Mouse (Mus musculus): ENCODE data around the gene Dmrtc1a.
"Not testable (repeated sequence)": the region's sequence is repeated elsewhere in the genome, so short reads cannot be mapped to it uniquely, and the experiment has no call there.

Dmrtc1a gene

GRCm38 (mm10) chrX:102908587-102908986, at the start of gene Dmrtc1a, which contains the start of gene 1700011M02Rik:
Dmrtc1a (minus strand) TSS chrX:102908687.
1700011M02Rik (plus strand) TSS chrX:102908905.
- not testable (repeated sequence) for DNase-seq (ENCODE audit: low spot score)

GRCm38 (mm10) chrX:102950136-102950535, 41.6 kb upstream of the Dmrtc1a start:
- not testable (repeated sequence) for DNase-seq (ENCODE audit: low spot score)

- no peak for DNase-seq (ENCODE audit: low spot score)
Measured at GRCm38 (mm10) chrX:102936743-102937142, 28.3 kb upstream of the Dmrtc1a start.

GRCm38 (mm10) chrX:102934395-102934764, 25.9 kb upstream of the Dmrtc1a start:
- no peak for DNase-seq (ENCODE audit: low spot score)

- no peak for DNase-seq (ENCODE audit: low spot score)
Measured at GRCm38 (mm10) chrX:102933571-102934394, 25.3 kb upstream of the Dmrtc1a start.

GRCm38 (mm10) chrX:102932992-102933570, 24.6 kb upstream of the Dmrtc1a start:
- DNase-seq (ENCODE audit: low spot score), result no peak

- not testable (repeated sequence) for DNase-seq (ENCODE audit: low spot score)
Measured at GRCm38 (mm10) chrX:102928072-102928471, 19.6 kb upstream of the Dmrtc1a start, which contains the start of gene 1700018G05Rik. 1700018G05Rik (plus strand) TSS chrX:102928372.

- DNase-seq (ENCODE audit: low spot score), result not testable (repeated sequence)
Measured at GRCm38 (mm10) chrX:102926707-102927106, 18.2 kb upstream of the Dmrtc1a start.

GRCm38 (mm10) chrX:102914823-102915222, 6.3 kb upstream of the Dmrtc1a start:
- not testable (repeated sequence) for DNase-seq (ENCODE audit: low spot score)

- DNase-seq (ENCODE audit: low spot score), result no peak
Measured at GRCm38 (mm10) chrX:102867871-102868270, 40.6 kb downstream of the Dmrtc1a start, which contains the start of gene 1700031F05Rik. 1700031F05Rik (minus strand) TSS chrX:102867971.

GRCm38 (mm10) chrX:102854516-102854915, 54.0 kb downstream of the Dmrtc1a start, which contains the start of gene Dmrtc1c2:
Dmrtc1c2 (minus strand) TSS chrX:102854616.
- DNase-seq (ENCODE audit: low spot score), result not testable (repeated sequence)

All from layer of hippocampus, adult 9-10 months (tissue).